Mouse (Mus musculus): ENCODE results near the gene Akap11.

GRCm38 (mm10) chr14:78528461-78529425 is 7.9 kb downstream of the Akap11 start:
- no peak for TF ChIP-seq CTCF (conservative IDR thresholded peaks at IDR 0.05 in 1 of 2, IDR thresholded peaks at IDR 0.05 in 1 of 2; ENCODE audit: low read depth in 2 of 2, low read length in 2 of 2)
- no peak for TF ChIP-seq HCFC1 (IDR thresholded peaks at IDR 0.05; ENCODE audit: low read depth, low read length)
- no peak for TF ChIP-seq ETS1 (conservative IDR thresholded peaks at IDR 0.05; ENCODE audit: low read depth, low read length)
- TF ChIP-seq POLR2A (IDR thresholded peaks at IDR 0.05; ENCODE audit: low read depth, low read length), result no peak
- no peak for TF ChIP-seq ZKSCAN1 (IDR thresholded peaks at IDR 0.05; ENCODE audit: borderline replicate concordance, low read depth, low read length)
- no peak for TF ChIP-seq ZC3H11A (IDR thresholded peaks at IDR 0.05; ENCODE audit: low read depth, low read length)
- no peak for TF ChIP-seq MEF2A (IDR thresholded peaks at IDR 0.05; ENCODE audit: borderline replicate concordance, low read depth, low read length)
- no peak for TF ChIP-seq MXI1 (IDR thresholded peaks at IDR 0.05; ENCODE audit: low read depth, low read length)
- TF ChIP-seq CHD1 (IDR thresholded peaks at IDR 0.05; ENCODE audit: low read depth, low read length), result no peak
- no peak for TF ChIP-seq EP300 (IDR thresholded peaks at IDR 0.05; ENCODE audit: low read length)
- TF ChIP-seq BHLHE40 (IDR thresholded peaks at IDR 0.05; ENCODE audit: low read depth, low read length), result no peak
- no peak for TF ChIP-seq JUND (conservative IDR thresholded peaks at IDR 0.05; ENCODE audit: low read depth, low read length)
- no peak for TF ChIP-seq MAZ (IDR thresholded peaks at IDR 0.05; ENCODE audit: low read depth, low read length)
- no peak for TF ChIP-seq CHD2 (IDR thresholded peaks at IDR 0.05; ENCODE audit: low read length)
